Mouse (Mus musculus) cerebellum, adult 2 months (tissue): ENCODE results near the gene Neurog1. TPM values are rescaled to one million over a fixed set of nuclear protein-coding genes. Genes with fewer than 3 reads are reported as not detected.

Experiments used
- DNase-seq, 2 experiments: peaks; one replicate each; pipeline ENCODE4 v3.0.0; 2021
- H3K27ac ChIP-seq: fragments of 200-500 bp; 2 replicates; pipeline ENCODE4 v1.5.1; 2012; ENCODE audit warnings: low read length, control low read depth, inconsistent platforms; ENCODE audit not compliant: insufficient read depth
- H3K27me3 ChIP-seq: fragments of 200-500 bp; 2 replicates; pipeline ENCODE4 v1.6.1; 2012; ENCODE audit warnings: inconsistent platforms, mild to moderate bottlenecking, low read length, moderate library complexity; ENCODE audit not compliant: control insufficient read depth, insufficient read depth
- H3K4me1 ChIP-seq: fragments of 200-500 bp; 2 replicates; pipeline ENCODE4 v1.6.1; 2011; ENCODE audit warnings: low read length; ENCODE audit not compliant: control insufficient read depth, insufficient read depth
- H3K4me3 ChIP-seq: fragments of 200-500 bp; replicated peaks from 2 replicates; pipeline ENCODE3; 2011; ENCODE audit warnings: mild to moderate bottlenecking, low read depth, low read length, control low read depth; ENCODE audit not compliant: insufficient read depth
- CTCF ChIP-seq: fragments of 200-500 bp; IDR thresholded peaks from 2 replicates; pipeline ENCODE4 v1.5.1; 2011; ENCODE audit warnings: low read depth, mild to moderate bottlenecking, control low read depth, low read length, moderate library complexity, borderline replicate concordance; ENCODE audit not compliant: insufficient read depth
- POLR2A ChIP-seq: fragments of 200-500 bp; IDR thresholded peaks from 2 replicates; pipeline ENCODE4 v1.6.1; 2011; ENCODE audit warnings: low read length, control low read depth, borderline replicate concordance; ENCODE audit not compliant: insufficient read depth
- WGBS: fragments of 180-500 bp; shearing (Covaris S2); methylation state at CpG from one replicate; pipeline ENCODE4 v1.1.7; 2018; 5-methylcytosine and 5-hydroxymethylcytosine counted together
- polyA plus RNA-seq: library from polyadenylated mRNA; depleted of rRNA; stranded (reverse); fragments of >200 nt; gene quantifications from 2 replicates; pipeline ENCODE4 v1.2.3, GENCODE M21; 2012

Neurog1 gene
- polyA plus RNA-seq, 1 experiment: not detected

- no peaks in the 10 kb centered on the region; the same call in 1 of the 2 replicates for H3K27me3 ChIP-seq
- no peak overlapping the region for H3K4me3 ChIP-seq
- H3K27ac ChIP-seq: no peak overlapping the region
- TF ChIP-seq CTCF: peak; percentile 36; the same call in 1 of the 2 replicates
- no peak for TF ChIP-seq POLR2A
- no peaks in the 10 kb centered on the region for H3K4me1 ChIP-seq
- 34% methylated on average over 8 of the region's 8 CpGs for WGBS
- no peak for DNase-seq
Observed at GRCm38 (mm10) chr13:56266435-56266834, 14.5 kb upstream of the Neurog1 start.

GRCm38 (mm10) chr13:56265661-56266060, 13.7 kb upstream of the Neurog1 start:
- no peaks in the 10 kb centered on the region for H3K4me1 ChIP-seq
- H3K4me3 ChIP-seq: no peak overlapping the region
- 30% methylated on average over 5 of the region's 5 CpGs for WGBS
- no peak for DNase-seq
- H3K27me3 ChIP-seq: no peaks in the 10 kb centered on the region; the same call in 1 of the 2 replicates
- no peak overlapping the region for H3K27ac ChIP-seq
- TF ChIP-seq CTCF (no peak), POLR2A (no peak)

DNA sequence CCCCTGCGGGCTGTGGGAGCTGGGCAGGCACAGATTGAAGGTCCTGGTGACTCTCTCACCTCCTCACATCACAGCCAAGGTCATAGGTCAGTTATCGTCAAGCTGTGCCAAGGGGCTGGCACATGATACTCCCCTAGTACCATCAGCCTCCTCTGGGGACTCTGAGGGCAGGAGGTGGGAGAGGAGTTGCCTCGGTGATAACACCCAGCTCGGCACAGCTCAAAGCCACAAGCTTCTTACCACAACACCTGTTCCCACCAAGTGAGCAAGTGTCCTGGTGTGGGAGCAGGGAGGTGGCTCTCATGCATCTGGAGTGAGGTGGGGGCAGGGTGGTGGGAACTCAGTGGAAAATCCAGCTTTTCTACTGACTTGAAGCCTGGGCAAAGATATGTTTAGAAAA, 10.3 kb upstream of the Neurog1 start:
- Histone ChIP-seq H3K4me3 (no peak overlapping the region), H3K27me3 (peaks cover 4% of the 10 kb centered on the region; the same call in 1 of the 2 replicates), H3K27ac (no peak overlapping the region), H3K4me1 (no peaks in the 10 kb centered on the region)
- no peak for DNase-seq
- 32% methylated on average over 4 of the region's 4 CpGs for WGBS
- no peak for TF ChIP-seq POLR2A
- TF ChIP-seq CTCF: no peak

DNA sequence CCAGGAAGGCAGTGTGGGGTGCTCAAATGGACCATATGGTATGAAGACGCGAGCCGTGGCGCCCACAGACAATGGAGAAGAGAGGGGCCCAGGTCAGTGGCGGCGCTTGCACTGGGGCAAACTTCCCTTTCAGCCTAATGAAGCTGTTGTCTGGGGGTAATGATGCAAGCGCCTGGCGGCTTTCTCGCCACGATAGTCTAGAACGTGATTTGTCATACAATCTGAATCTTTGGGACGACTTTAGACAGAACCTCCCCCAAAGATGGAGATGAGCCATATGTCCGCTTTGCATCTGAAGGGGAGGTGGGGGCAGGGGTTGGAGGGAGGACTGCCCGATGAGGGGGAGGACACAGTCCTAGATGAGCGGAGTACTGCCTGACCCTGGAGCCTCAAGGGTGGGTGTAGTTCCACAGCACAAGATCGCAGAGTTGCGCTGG, 8.4 kb upstream of the Neurog1 start:
- Histone ChIP-seq H3K4me1 (no peaks in the 10 kb centered on the region), H3K27me3 (peaks cover 4% of the 10 kb centered on the region; the same call in 1 of the 2 replicates), H3K4me3 (no peak overlapping the region), H3K27ac (no peak overlapping the region)
- no peak for TF ChIP-seq POLR2A
- no peak for TF ChIP-seq CTCF
- no peak for DNase-seq
- WGBS: 2% methylated on average over 17 of the region's 17 CpGs

GRCm38 (mm10) chr13:56259926-56260250, 7.9 kb upstream of the Neurog1 start:
- WGBS: 2% methylated on average over 5 of the region's 5 CpGs
- H3K27me3 ChIP-seq: peaks cover 4% of the 10 kb centered on the region; the same call in 1 of the 2 replicates
- no peak for TF ChIP-seq POLR2A
- no peak for TF ChIP-seq CTCF
- no peak overlapping the region for H3K4me3 ChIP-seq
- no peak for DNase-seq
- H3K4me1 ChIP-seq: no peaks in the 10 kb centered on the region
- H3K27ac ChIP-seq: no peak overlapping the region

DNA sequence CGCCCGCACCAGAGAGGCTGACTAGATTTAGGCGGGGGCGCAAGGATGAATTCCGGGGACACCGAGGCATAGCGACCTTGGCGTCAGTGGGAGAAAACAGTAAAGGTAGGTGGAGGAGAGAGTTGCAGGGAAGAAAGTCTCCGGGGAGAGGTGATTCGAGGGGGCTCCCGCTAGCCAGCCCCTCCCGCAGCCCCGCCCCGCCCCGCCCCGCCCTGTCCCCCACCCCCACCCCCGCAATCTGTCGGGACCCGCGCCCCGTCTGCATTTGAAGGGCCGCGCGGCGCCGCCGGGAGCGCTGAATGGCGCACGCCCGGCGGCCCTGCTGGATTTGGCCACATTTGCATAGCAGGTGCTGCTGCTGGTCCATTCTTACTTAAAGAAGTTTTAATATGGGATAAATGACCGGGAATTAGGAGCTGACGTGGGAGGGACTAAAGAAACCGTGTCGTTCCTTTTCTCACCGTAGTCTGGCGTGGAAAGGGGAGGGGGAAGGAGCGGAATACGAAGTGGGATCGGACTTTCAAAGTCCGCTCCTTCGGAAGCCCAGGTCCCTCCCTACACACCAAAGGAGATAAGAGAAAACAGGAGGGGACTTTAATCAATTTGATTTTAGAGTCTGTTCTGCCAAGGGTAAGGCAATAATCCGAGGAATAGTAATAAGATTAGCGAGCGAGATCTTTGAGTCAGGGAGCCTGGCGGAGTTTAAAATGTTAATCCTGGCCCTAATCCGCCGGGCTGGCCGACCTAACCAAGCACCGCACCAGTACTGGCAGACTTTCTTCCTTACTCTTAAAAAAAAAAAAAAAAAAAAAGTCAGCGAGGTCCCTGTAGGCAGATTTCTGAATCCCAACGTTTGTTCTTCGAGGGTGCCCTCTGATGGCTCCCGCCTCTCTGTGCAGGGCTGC, 7.3 kb upstream of the Neurog1 start:
- DNase-seq: no peak
- Histone ChIP-seq H3K4me3 (no peak overlapping the region), H3K4me1 (no peaks in the 10 kb centered on the region), H3K27me3 (peaks cover 4% of the 10 kb centered on the region; the same call in 1 of the 2 replicates), H3K27ac (no peak overlapping the region)
- TF ChIP-seq POLR2A (no peak), CTCF (no peak)
- WGBS: 2% methylated on average over 55 of the region's 55 CpGs

GRCm38 (mm10) chr13:56258196-56259020, 6.4 kb upstream of the Neurog1 start:
- TF ChIP-seq POLR2A (no peak), CTCF (no peak)
- Histone ChIP-seq H3K4me3 (no peak overlapping the region), H3K4me1 (no peaks in the 10 kb centered on the region), H3K27ac (no peak overlapping the region), H3K27me3 (peaks cover 4% of the 10 kb centered on the region; the same call in 1 of the 2 replicates)
- 1% methylated on average over 52 of the region's 52 CpGs for WGBS
- no peak for DNase-seq
